Comparison of ENCODE assay signal across 11 mouse cellular contexts in the genomic region with DNA sequence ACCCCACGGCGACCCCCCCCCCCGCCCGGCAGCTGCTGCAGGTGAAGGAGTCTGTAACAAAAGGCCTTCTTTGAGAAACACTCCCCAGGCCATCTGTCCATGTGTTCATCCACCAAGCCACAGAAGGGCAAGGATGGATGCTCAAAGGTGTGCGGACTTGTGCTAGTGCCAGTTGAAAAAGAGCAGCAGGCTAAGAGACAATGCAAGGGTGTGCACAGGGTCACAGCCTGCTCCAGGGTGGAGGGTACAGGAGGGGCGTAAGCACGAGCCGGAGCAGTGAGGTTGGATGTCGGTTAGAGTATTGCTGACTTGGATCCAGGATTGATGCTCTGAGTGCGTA. TPM values are rescaled to one million over a fixed set of nuclear protein-coding genes. Genes with fewer than 3 reads are reported as not detected.
A peak's percentile ranks its signal among the peaks of the same experiment; 100 is the strongest.
DNase-seq lines count a peak whose midpoint lies in the region; ATAC-seq lines count a peak whose summit lies in the region.
"Had no signal": no experiment of that assay in that cellular context is flagged by ENCODE, and none has a peak within 500 bp of the region (broad histone marks: within the 10 kb centered on the region; RNA-seq: fewer than 3 reads in every experiment).

No protein-coding gene starts in this region.

- H3K4me3 ChIP-seq in heart, embryonic 13.5 days = peak overlapping the region; percentile 61
- peak overlapping the region; percentile 72 for H3K4me3 ChIP-seq in forebrain, embryonic 16.5 days (replicated peaks; ENCODE audit: low read length)
- H3K4me3 ChIP-seq in midbrain, embryonic 11.5 days (ENCODE audit: low read depth, low read length) = peak overlapping the region; percentile 74

- H3K27ac ChIP-seq in heart, embryonic 13.5 days (replicated peaks) = no peak overlapping the region
- H3K27ac ChIP-seq in forebrain, embryonic 16.5 days (ENCODE audit: low read length) = peak overlapping the region; percentile 89
- H3K27ac ChIP-seq in midbrain, embryonic 11.5 days (ENCODE audit: low read depth, low read length) = no peak overlapping the region

- H3K27me3 ChIP-seq in heart, embryonic 13.5 days (replicated peaks) = peaks cover 95% of the 10 kb centered on the region
- H3K27me3 ChIP-seq in forebrain, embryonic 16.5 days (replicated peaks; ENCODE audit: control insufficient read depth, insufficient read depth, low read length) = no peaks in the 10 kb centered on the region
- peaks cover 14% of the 10 kb centered on the region for H3K27me3 ChIP-seq in midbrain, embryonic 11.5 days (ENCODE audit: control insufficient read depth, insufficient read depth, low read length)

- peaks cover 8% of the 10 kb centered on the region for H3K4me1 ChIP-seq in heart, embryonic 13.5 days
- H3K4me1 ChIP-seq in forebrain, embryonic 16.5 days (replicated peaks; ENCODE audit: control insufficient read depth, insufficient read depth, low read length) = peaks cover 59% of the 10 kb centered on the region
- H3K4me1 ChIP-seq in midbrain, embryonic 11.5 days (ENCODE audit: control insufficient read depth, insufficient read depth, low read length) = peaks cover 19% of the 10 kb centered on the region

- no peak for DNase-seq in heart, adult 8-10 months (ENCODE audit: low spot score)
- peak; percentile 77 for DNase-seq in cerebellum, adult 9-10 months
- no peak for DNase-seq in midbrain, embryonic 11.5 days (ENCODE audit: low spot score, missing footprints)
- no peak for DNase-seq in retina, embryonic 14.5 days (ENCODE audit: low spot score)
- no peak for DNase-seq in layer of hippocampus, adult 9-11 months
- DNase-seq: kidney, postnatal 25 days had no signal

- no peak overlapping the region for H3K9ac ChIP-seq in heart, embryonic 13.5 days
- peak overlapping the region; percentile 83 for H3K9ac ChIP-seq in forebrain, embryonic 16.5 days (replicated peaks; ENCODE audit: low read depth, low read length)
- peak overlapping the region; percentile 76 for H3K9ac ChIP-seq in midbrain, embryonic 11.5 days (ENCODE audit: low read length)

- no peaks in the 10 kb centered on the region for H3K36me3 ChIP-seq in heart, embryonic 13.5 days
- peaks cover 2% of the 10 kb centered on the region; the same call in 1 of the 2 replicates for H3K36me3 ChIP-seq in forebrain, embryonic 16.5 days (ENCODE audit: control insufficient read depth, insufficient read depth)
- H3K36me3 ChIP-seq in midbrain, embryonic 11.5 days (ENCODE audit: control insufficient read depth, insufficient read depth, low read length) = no peaks in the 10 kb centered on the region

- ATAC-seq in heart, embryonic 13.5 days (ENCODE audit: extremely low read depth, insufficient number of reproducible peaks, low FRiP score, low TSS enrichment) = no peak; the same call in 1 of the 2 replicates
- ATAC-seq in forebrain, embryonic 16.5 days = peak; percentile 23; the same call in 1 of the 2 replicates
- peak; percentile 17; the same call in 1 of the 2 replicates for ATAC-seq in midbrain, embryonic 11.5 days (ENCODE audit: low FRiP score)
- no peak for ATAC-seq in frontal cortex, adult (ENCODE audit: low TSS enrichment)

- peak overlapping the region; percentile 90 for H3K4me2 ChIP-seq in heart, embryonic 13.5 days
- peak overlapping the region; percentile 83 for H3K4me2 ChIP-seq in forebrain, embryonic 16.5 days (ENCODE audit: low read length)
- H3K4me2 ChIP-seq in midbrain, embryonic 11.5 days = peak overlapping the region; percentile 67

- 54% methylated on average over 10 of the region's 10 CpGs for WGBS in heart, embryonic 13.5 days
- 25% methylated on average over 10 of the region's 10 CpGs for WGBS in forebrain, embryonic 16.5 days
- 44% methylated on average over 10 of the region's 10 CpGs for WGBS in midbrain, embryonic 11.5 days

- no peaks in the 10 kb centered on the region for H3K9me3 ChIP-seq in heart, embryonic 13.5 days
- no peaks in the 10 kb centered on the region for H3K9me3 ChIP-seq in forebrain, embryonic 16.5 days (ENCODE audit: control insufficient read depth, low read length)
- H3K9me3 ChIP-seq in midbrain, embryonic 11.5 days (ENCODE audit: control insufficient read depth, low read length) = no peaks in the 10 kb centered on the region

RNA-seq across cellular contexts. Expression of gene Gprin1, which starts 1.0 kb away (rescaled TPM):
- not detected in 2 replicates for polyA plus RNA-seq in heart, embryonic 13.5 days (2015; fragmentation: Nextera tagmentation; extraction: Ambion mirVana)
- under 1 TPM in 1 of 4 experiments, not detected in 3; 0.16 TPM for total RNA-seq in heart, adult 8-10 months (2022)
- polyA plus RNA-seq in forebrain, embryonic 16.5 days (2015; fragmentation: Nextera tagmentation; extraction: Ambion mirVana) = 6.2 and 7.1 TPM in 2 replicates
- 9.8 and 10.8 TPM in 2 replicates for polyA plus RNA-seq in midbrain, embryonic 11.5 days (2014; fragmentation: Nextera tagmentation; extraction: Ambion mirVana)
- polyA plus RNA-seq: liver, embryonic 16.5 days had no signal

RNA-seq across cellular contexts. Expression of gene Sncb, which starts 17.7 kb away (rescaled TPM):
- polyA plus RNA-seq in heart, embryonic 13.5 days (2015; fragmentation: Nextera tagmentation; extraction: Ambion mirVana) = not detected in 2 replicates
- total RNA-seq in heart, adult 8-10 months (2022) = under 1 TPM in 1 of 4 experiments, not detected in 3; 0.46 TPM
- 27.1 and 37.0 TPM in 2 replicates for polyA plus RNA-seq in forebrain, embryonic 16.5 days (2015; fragmentation: Nextera tagmentation; extraction: Ambion mirVana)
- 1.3 TPM in 2 replicates for polyA plus RNA-seq in midbrain, embryonic 11.5 days (2014; fragmentation: Nextera tagmentation; extraction: Ambion mirVana)
- polyA plus RNA-seq: liver, embryonic 16.5 days had no signal

RNA-seq across cellular contexts. Expression of gene Eif4e1b, which starts 35.1 kb away (rescaled TPM):
- not detected in 2 replicates for polyA plus RNA-seq in heart, embryonic 13.5 days (2015; fragmentation: Nextera tagmentation; extraction: Ambion mirVana)
- not detected for total RNA-seq in heart, adult 8-10 months (2022)
- not detected in 2 replicates for polyA plus RNA-seq in forebrain, embryonic 16.5 days (2015; fragmentation: Nextera tagmentation; extraction: Ambion mirVana)
- not detected in 2 replicates for polyA plus RNA-seq in midbrain, embryonic 11.5 days (2014; fragmentation: Nextera tagmentation; extraction: Ambion mirVana)
- total RNA-seq: gastrocnemius, adult 8-10 months had no signal
- polyA plus RNA-seq: liver, embryonic 16.5 days had no signal

RNA-seq across cellular contexts. Expression of gene Tspan17, which starts 40.5 kb away (rescaled TPM):
- polyA plus RNA-seq in heart, embryonic 13.5 days (2015; fragmentation: Nextera tagmentation; extraction: Ambion mirVana) = 5.3 TPM in 2 replicates
- 10 to 100 TPM; 14.0 to 24.3 (median 18.1) TPM for total RNA-seq in heart, adult 8-10 months (2022)
- 18.6 and 29.7 TPM in 2 replicates for polyA plus RNA-seq in forebrain, embryonic 16.5 days (2015; fragmentation: Nextera tagmentation; extraction: Ambion mirVana)
- polyA plus RNA-seq in midbrain, embryonic 11.5 days (2014; fragmentation: Nextera tagmentation; extraction: Ambion mirVana) = 13.3 and 15.9 TPM in 2 replicates

RNA-seq across cellular contexts. Expression of gene Cdhr2, which starts 47.4 kb away (rescaled TPM):
- 0.45 TPM in 1 of 2 replicates, not detected in the other for polyA plus RNA-seq in heart, embryonic 13.5 days (2015; fragmentation: Nextera tagmentation; extraction: Ambion mirVana)
- not detected for total RNA-seq in heart, adult 8-10 months (2022)
- 0.16 and 0.25 TPM in 2 replicates for polyA plus RNA-seq in forebrain, embryonic 16.5 days (2015; fragmentation: Nextera tagmentation; extraction: Ambion mirVana)
- 0.06 TPM in 1 of 2 replicates, not detected in the other for polyA plus RNA-seq in midbrain, embryonic 11.5 days (2014; fragmentation: Nextera tagmentation; extraction: Ambion mirVana)
- total RNA-seq: gastrocnemius, adult 8-10 months had no signal

Comparison
In these comparisons a context has a peak if more than half of its experiments do, and no peak if none do; other contexts are left out.
1. ATAC-seq: peak in forebrain, embryonic 16.5 days (single experiment) and midbrain, embryonic 11.5 days (single experiment); none in heart, embryonic 13.5 days (single experiment) and frontal cortex, adult (single experiment).
2. RNA of gene Sncb, which starts 17.7 kb away (polyA plus RNA-seq): 27.1 to 37.0 TPM in forebrain, embryonic 16.5 days; 1.3 TPM in midbrain, embryonic 11.5 days and not detected in heart, embryonic 13.5 days; every median in the first group is over 10 times any median in the second.
3. Peak in every context shown above with its lines, with median percentiles within 50 percentile points of each other: H3K4me2 ChIP-seq and H3K4me3 ChIP-seq.